Mouse (Mus musculus) stomach, postnatal 0 days (tissue): ENCODE measurements at regions not wholly inside any gene's neighbourhood (a gene's known extent, or its start where the extent isn't known, plus 50 kb on each side); places are given as distances from the start of the nearest gene placed in this dataset.

Experiments
- ATAC-seq: fragments of 200-750 bp; cut with Nextera tagmentation; 2 replicates; pipeline ENCODE4 v1.8.0; 2017; ENCODE audit not compliant: low FRiP score, low TSS enrichment
- DNase-seq: peaks from one replicate; pipeline ENCODE4 v3.0.0-alpha.2; 2016; ENCODE audit warnings: low spot score
- H3K27ac ChIP-seq: fragments of 300-500 bp; sonication (generic); replicated peaks from 2 replicates; pipeline ENCODE4 v1.5.1; 2014; ENCODE audit warnings: mild to moderate bottlenecking, control low read depth
- H3K27me3 ChIP-seq: fragments of 300-500 bp; sonication (generic); 2 replicates; pipeline ENCODE4 v1.6.1; 2014; ENCODE audit warnings: low read length; ENCODE audit not compliant: control insufficient read depth, insufficient read depth
- H3K36me3 ChIP-seq: fragments of 300-500 bp; sonication (generic); 2 replicates; pipeline ENCODE4 v1.6.1; 2014; ENCODE audit warnings: low read length, mixed read lengths; ENCODE audit not compliant: control insufficient read depth, insufficient read depth
- H3K4me1 ChIP-seq: fragments of 300-500 bp; sonication (generic); replicated peaks from 2 replicates; pipeline ENCODE4 v1.6.1; 2014; ENCODE audit warnings: antibody characterized with exemption; ENCODE audit not compliant: control insufficient read depth, insufficient read depth
- H3K4me2 ChIP-seq: fragments of 300-500 bp; sonication (generic); replicated peaks from 2 replicates; pipeline ENCODE4 v1.6.1; 2014; ENCODE audit warnings: low read depth, mild to moderate bottlenecking, control low read depth, moderate library complexity
- H3K4me3 ChIP-seq: fragments of 300-500 bp; sonication (generic); 2 replicates; pipeline ENCODE4 v1.5.1; 2014; ENCODE audit warnings: low read depth, low read length, control low read depth
- H3K9ac ChIP-seq: fragments of 300-500 bp; sonication (generic); 2 replicates; pipeline ENCODE4 v1.6.1; 2014; ENCODE audit warnings: mild to moderate bottlenecking, low read length, control low read depth, mixed read lengths
- H3K9me3 ChIP-seq: fragments of 300-500 bp; sonication (generic); 2 replicates; pipeline ENCODE4 v1.6.1; 2016; ENCODE audit warnings: low read length; ENCODE audit not compliant: control insufficient read depth
- CTCF ChIP-seq: IDR thresholded peaks from 2 replicates; pipeline ENCODE4 v1.5.1; 2016; ENCODE audit warnings: antibody characterized with exemption, low read depth, mild to moderate bottlenecking, moderate library complexity
- EP300 ChIP-seq: optimal IDR thresholded peaks from 2 replicates; pipeline ENCODE3; 2016; ENCODE audit warnings: antibody characterized with exemption
- WGBS: fragments of 180-500 bp; shearing (Covaris S2); extraction: QIAGEN DNeasy Blood & Tissue Kit; methylation state at CpG from one replicate; pipeline ENCODE4 v1.1.7; 2014; 5-methylcytosine and 5-hydroxymethylcytosine counted together

- Histone ChIP-seq H3K27ac (no peak overlapping the region), H3K36me3 (no peaks in the 10 kb centered on the region)
- 40% methylated on average over 5 of the region's 5 CpGs for WGBS
These were observed 274.3 kb downstream of the Ptprc start for GRCm38 (mm10) chr1:137901211-137901610.

GRCm38 (mm10) chr1:137900621-137901071, 274.9 kb downstream of the Ptprc start:
- no peaks in the 10 kb centered on the region for H3K9me3 ChIP-seq
- no peaks in the 10 kb centered on the region for H3K4me1 ChIP-seq
- peak overlapping the region; percentile 77 for H3K27ac ChIP-seq
- peak overlapping the region; percentile 60 for H3K4me3 ChIP-seq
- peak overlapping the region; percentile 65 for H3K4me2 ChIP-seq
- peak overlapping the region; percentile 63 for H3K9ac ChIP-seq
- DNase-seq = peak; percentile 18
- no peaks in the 10 kb centered on the region for H3K36me3 ChIP-seq
- TF ChIP-seq EP300 (no peak), CTCF (no peak)
- WGBS = 1% methylated on average over 8 of the region's 8 CpGs
- ATAC-seq = peak; percentile 8; the same call in 1 of the 2 replicates
- no peaks in the 10 kb centered on the region for H3K27me3 ChIP-seq

More at GRCm38 (mm10) chr1:137901211-137901610, 274.3 kb downstream of the Ptprc start:
- no peak for TF ChIP-seq CTCF
- no peak for TF ChIP-seq EP300
- Histone ChIP-seq H3K9me3 (no peaks in the 10 kb centered on the region), H3K4me2 (peak overlapping the region; percentile 65), H3K4me3 (peak overlapping the region; percentile 60), H3K27me3 (no peaks in the 10 kb centered on the region), H3K9ac (peak overlapping the region; percentile 63), H3K4me1 (no peaks in the 10 kb centered on the region)
- ATAC-seq (no peak), DNase-seq (no peak)

- H3K4me3 ChIP-seq = peak overlapping the region; percentile 60
- H3K27ac ChIP-seq = peak overlapping the region; percentile 77
- H3K9ac ChIP-seq = peak overlapping the region; percentile 63
- peak overlapping the region; percentile 65 for H3K4me2 ChIP-seq
- H3K9me3 ChIP-seq = no peaks in the 10 kb centered on the region
- H3K4me1 ChIP-seq = no peaks in the 10 kb centered on the region
- WGBS = under 1% methylated on average over 14 of the region's 14 CpGs
- ATAC-seq (peak; percentile 88), DNase-seq (peak; percentile 83)
- H3K36me3 ChIP-seq = no peaks in the 10 kb centered on the region
- no peaks in the 10 kb centered on the region for H3K27me3 ChIP-seq
- TF ChIP-seq CTCF (no peak), EP300 (no peak)
These were observed 275.4 kb downstream of the Ptprc start for GRCm38 (mm10) chr1:137899916-137900601.

GRCm38 (mm10) chr1:137899305-137899704, 276.2 kb downstream of the Ptprc start:
- H3K9ac ChIP-seq = peak overlapping the region; percentile 65
- no peaks in the 10 kb centered on the region for H3K27me3 ChIP-seq
- ATAC-seq (no peak), DNase-seq (no peak)
- no peak for TF ChIP-seq EP300
- TF ChIP-seq CTCF = no peak
- H3K4me3 ChIP-seq = peak overlapping the region; percentile 60
- no peaks in the 10 kb centered on the region for H3K9me3 ChIP-seq
- H3K27ac ChIP-seq = peak overlapping the region; percentile 90
- WGBS = 0% methylated on average over 6 of the region's 6 CpGs
- H3K4me1 ChIP-seq = no peaks in the 10 kb centered on the region
- H3K4me2 ChIP-seq = peak overlapping the region; percentile 65
- H3K36me3 ChIP-seq = no peaks in the 10 kb centered on the region

GRCm38 (mm10) chr1:137898891-137899290, 276.6 kb downstream of the Ptprc start:
- no peaks in the 10 kb centered on the region for H3K9me3 ChIP-seq
- H3K27me3 ChIP-seq = no peaks in the 10 kb centered on the region
- H3K27ac ChIP-seq = peak overlapping the region; percentile 90
- 1% methylated on average over 3 of the region's 3 CpGs for WGBS
- peak overlapping the region; percentile 60 for H3K4me3 ChIP-seq
- ATAC-seq (0 out of 2 replicates have a peak, but pooled peaks have one; percentile 41), DNase-seq (peak; percentile 16)
- TF ChIP-seq EP300 (no peak), CTCF (no peak)
- H3K4me2 ChIP-seq = peak overlapping the region; percentile 65
- peak overlapping the region; percentile 65 for H3K9ac ChIP-seq
- H3K4me1 ChIP-seq = no peaks in the 10 kb centered on the region
- H3K36me3 ChIP-seq = no peaks in the 10 kb centered on the region

- peak overlapping the region; percentile 65 for H3K4me2 ChIP-seq
- H3K4me1 ChIP-seq = no peaks in the 10 kb centered on the region
- ATAC-seq (peak; percentile 98), DNase-seq (peak; percentile 83)
- H3K4me3 ChIP-seq = peak overlapping the region; percentile 60
- no peaks in the 10 kb centered on the region for H3K36me3 ChIP-seq
- peak overlapping the region; percentile 90 for H3K27ac ChIP-seq
- no peaks in the 10 kb centered on the region for H3K27me3 ChIP-seq
- 0% methylated on average over 11 of the region's 11 CpGs for WGBS
- TF ChIP-seq CTCF (no peak), EP300 (no peak)
- peak overlapping the region; percentile 65 for H3K9ac ChIP-seq
- no peaks in the 10 kb centered on the region for H3K9me3 ChIP-seq
These were observed 277.1 kb downstream of the Ptprc start for GRCm38 (mm10) chr1:137898397-137898796.
